Mouse (Mus musculus): ENCODE results near the gene 4930579G24Rik.

- TF ChIP-seq EP300 (optimal IDR thresholded peaks at IDR 0.05) (no peak), CTCF (IDR thresholded peaks at IDR 0.05; ENCODE audit: low read depth) (no peak)
Observed at GRCm38 (mm10) chr3:79674641-79675040, 45.8 kb downstream of the 4930579G24Rik start.

Measured in stomach, postnatal 0 days (tissue).